Mouse (Mus musculus) testis, adult 2 months (tissue): ENCODE data around the gene Wnk2.

Experiments
- CTCF ChIP-seq: fragments of 200-500 bp; IDR thresholded peaks from 2 replicates; pipeline ENCODE4 v1.5.1; 2012; ENCODE audit warnings: low read depth, mild to moderate bottlenecking, inconsistent platforms, low read length, moderate library complexity; ENCODE audit not compliant: control insufficient read depth, insufficient read depth, insufficient replicate concordance
- POLR2A ChIP-seq: fragments of 200-500 bp; IDR thresholded peaks from 2 replicates; pipeline ENCODE4 v1.6.1; 2012; ENCODE audit warnings: low read depth, mild to moderate bottlenecking, inconsistent platforms, low read length, moderate library complexity; ENCODE audit not compliant: control insufficient read depth

- TF ChIP-seq CTCF (no peak), POLR2A (no peak)
Observed at GRCm38 (mm10) chr13:48992914-48993313, 154.9 kb downstream of the Wnk2 start.
